Mouse (Mus musculus) myocyte (in vitro differentiated cells): ENCODE measurements around the gene Lamtor1.

ENCODE experiments used
- E2F4 ChIP-seq: IDR thresholded peaks from one replicate; pipeline ENCODE4 v1.6.1; 2011; ENCODE audit warnings: mild to moderate bottlenecking, control low read depth, moderate library complexity; ENCODE audit not compliant: insufficient read depth
- MAX ChIP-seq: IDR thresholded peaks from one replicate; pipeline ENCODE4 v1.6.1; 2011; ENCODE audit warnings: low read depth, mild to moderate bottlenecking, control low read depth
- MYOD1 ChIP-seq, 3 experiments: IDR thresholded peaks; one replicate each; pipeline ENCODE4 v1.6.1; 2011; ENCODE audit warnings: control low read depth in 2 of 3, low read depth in 2 of 3, mild to moderate bottlenecking in 2 of 3, moderate library complexity in 1 of 3; ENCODE audit not compliant: insufficient read length in 2 of 3, control insufficient read depth in 1 of 3
- MYOG ChIP-seq, 3 experiments: IDR thresholded peaks; one replicate each; pipeline ENCODE4 v1.6.1; 2011; ENCODE audit warnings: control low read depth in 2 of 3, low read depth in 2 of 3, mild to moderate bottlenecking in 2 of 3; ENCODE audit not compliant: insufficient read length in 2 of 3, control insufficient read depth in 1 of 3, insufficient read depth in 1 of 3
- POLR2A ChIP-seq: IDR thresholded peaks from one replicate; pipeline ENCODE4 v1.6.1; 2011; ENCODE audit warnings: low read depth, mild to moderate bottlenecking, control low read depth, moderate library complexity; ENCODE audit not compliant: insufficient read length
- POLR2AphosphoS2 ChIP-seq: IDR thresholded peaks from one replicate; pipeline ENCODE4 v1.6.1; 2011; ENCODE audit warnings: low read depth, control low read depth; ENCODE audit not compliant: insufficient read length
- REST ChIP-seq: IDR thresholded peaks from one replicate; pipeline ENCODE4 v1.6.1; 2011; ENCODE audit warnings: mild to moderate bottlenecking, control low read depth, moderate library complexity; ENCODE audit not compliant: insufficient read depth, insufficient read length
- TCF12 ChIP-seq: IDR thresholded peaks from one replicate; pipeline ENCODE4 v1.6.1; 2011; ENCODE audit warnings: mild to moderate bottlenecking, control low read depth; ENCODE audit not compliant: poor library complexity, insufficient read depth, severe bottlenecking
- USF1 ChIP-seq: IDR thresholded peaks from one replicate; pipeline ENCODE4 v1.6.1; 2011; ENCODE audit warnings: low read depth, mild to moderate bottlenecking, control low read depth, moderate library complexity

GRCm38 (mm10) chr7:101933751-101934240, 28.1 kb downstream of the Lamtor1 start, which contains the start of the genes Lrrc51 and Numa1:
- TF ChIP-seq POLR2A (peak; percentile 64), E2F4 (peak; percentile 66), MYOD1 (IDR thresholded peaks at IDR 0.05; ENCODE audit: control insufficient read depth in 1 of 3, insufficient read length in 2 of 3, low read depth in 2 of 3) (no peak), REST (no peak), MYOG (IDR thresholded peaks at IDR 0.05; ENCODE audit: control insufficient read depth in 1 of 3, insufficient read depth in 1 of 3, insufficient read length in 2 of 3, low read depth in 2 of 3) (no peak), TCF12 (no peak), USF1 (no peak), POLR2AphosphoS2 (peak; percentile 66), MAX (no peak)
